ENCODE assay signal across 27 mouse cellular contexts in genomic region chr13:109551836-109552235, GRCm38 (mm10).
A peak's percentile ranks its signal among the peaks of the same experiment; 100 is the strongest.
DNase-seq lines count a peak whose midpoint lies in the region; ATAC-seq lines count a peak whose summit lies in the region.
"Had no signal": no experiment of that assay in that cellular context is flagged by ENCODE, and none has a peak within 500 bp of the region (broad histone marks: within the 10 kb centered on the region; RNA-seq: fewer than 3 reads in every experiment).

No protein-coding gene starts in this region.

- H3K4me3 ChIP-seq in kidney, embryonic 16.5 days (ENCODE audit: low read length), result no peak overlapping the region
- no peak overlapping the region for H3K4me3 ChIP-seq in forebrain, embryonic 13.5 days
- H3K4me3 ChIP-seq: embryonic facial prominence, embryonic 12.5 days; embryonic facial prominence, embryonic 15.5 days; heart, adult 2 months; heart, embryonic 10.5 days; heart, embryonic 13.5 days had no signal

- DNase-seq in kidney, adult 18-20 months, result peak; percentile 79
- DNase-seq in kidney, adult 8-10 months, result peak; percentile 91
- DNase-seq in kidney, postnatal 10 days, result peak; percentile 48
- peak; percentile 87 to 93 for DNase-seq in kidney, postnatal 36 days
- DNase-seq in right cerebral cortex, postnatal 4 days, result no peak
- DNase-seq: adrenal gland, postnatal 10 days; B cell, adult 2 months; cerebellum, adult 11 months; cerebellum, adult 2 months; cerebellum, adult 9-11 months; cerebellum, postnatal 25 days; gastrocnemius, postnatal 10 days; gastrocnemius, postnatal 36 days; heart, adult 2 months; heart, postnatal 14 days; heart, postnatal 4 days had no signal

- WGBS in kidney, embryonic 16.5 days, result 73% methylated on average over 3 of the region's 3 CpGs
- WGBS in forebrain, embryonic 13.5 days, result 77% methylated on average over 3 of the region's 3 CpGs

- H3K4me2 ChIP-seq in kidney, embryonic 16.5 days (replicated peaks; ENCODE audit: low read depth, low read length), result no peak overlapping the region
- no peak overlapping the region for H3K4me2 ChIP-seq in forebrain, embryonic 13.5 days
- H3K4me2 ChIP-seq: embryonic facial prominence, embryonic 12.5 days; embryonic facial prominence, embryonic 15.5 days; heart, embryonic 13.5 days; hindbrain, embryonic 14.5 days had no signal

- no peak overlapping the region for H3K27ac ChIP-seq in kidney, embryonic 16.5 days (ENCODE audit: low read length)
- no peak overlapping the region for H3K27ac ChIP-seq in forebrain, embryonic 13.5 days
- H3K27ac ChIP-seq: embryonic facial prominence, embryonic 12.5 days; embryonic facial prominence, embryonic 15.5 days; heart, adult 2 months; heart, embryonic 10.5 days; heart, embryonic 13.5 days; hindbrain, embryonic 14.5 days had no signal

- no peak overlapping the region for H3K9ac ChIP-seq in kidney, embryonic 16.5 days (replicated peaks; ENCODE audit: low read length)
- no peak overlapping the region for H3K9ac ChIP-seq in forebrain, embryonic 13.5 days
- H3K9ac ChIP-seq: embryonic facial prominence, embryonic 12.5 days; embryonic facial prominence, embryonic 15.5 days; heart, embryonic 13.5 days; hindbrain, embryonic 14.5 days had no signal

- H3K9me3 ChIP-seq in kidney, embryonic 16.5 days (ENCODE audit: low read length), result no peaks in the 10 kb centered on the region
- H3K9me3 ChIP-seq in forebrain, embryonic 13.5 days (replicated peaks), result no peaks in the 10 kb centered on the region
- H3K9me3 ChIP-seq: embryonic facial prominence, embryonic 12.5 days; embryonic facial prominence, embryonic 15.5 days; G1E; heart, embryonic 10.5 days; heart, embryonic 13.5 days had no signal

- H3K27me3 ChIP-seq in kidney, embryonic 16.5 days (ENCODE audit: insufficient read depth, low read length), result no peaks in the 10 kb centered on the region
- no peaks in the 10 kb centered on the region for H3K27me3 ChIP-seq in forebrain, embryonic 13.5 days
- H3K27me3 ChIP-seq: CH12.LX; embryonic facial prominence, embryonic 12.5 days; embryonic facial prominence, embryonic 15.5 days; heart, embryonic 13.5 days; Patski had no signal

- no peaks in the 10 kb centered on the region for H3K4me1 ChIP-seq in kidney, embryonic 16.5 days (ENCODE audit: insufficient read depth, low read length)
- H3K4me1 ChIP-seq in forebrain, embryonic 13.5 days, result no peaks in the 10 kb centered on the region
- H3K4me1 ChIP-seq: embryonic facial prominence, embryonic 12.5 days; embryonic facial prominence, embryonic 15.5 days; heart, embryonic 10.5 days; heart, embryonic 13.5 days had no signal

- ATAC-seq in kidney, embryonic 16.5 days (ENCODE audit: low FRiP score, low TSS enrichment), result no peak
- ATAC-seq in forebrain, embryonic 13.5 days, result no peak
- ATAC-seq: forebrain, embryonic 16.5 days; Patski had no signal

- H3K36me3 ChIP-seq in kidney, embryonic 16.5 days (ENCODE audit: insufficient read depth, low read length), result no peaks in the 10 kb centered on the region
- H3K36me3 ChIP-seq in forebrain, embryonic 13.5 days (ENCODE audit: poor library complexity, severe bottlenecking), result no peaks in the 10 kb centered on the region
- H3K36me3 ChIP-seq: embryonic facial prominence, embryonic 12.5 days; embryonic facial prominence, embryonic 15.5 days; G1E; heart, embryonic 10.5 days; heart, embryonic 13.5 days had no signal
